Mouse (Mus musculus) urinary bladder, postnatal 36 days (tissue): ENCODE data around the gene Prodh2.

Source experiments
- DNase-seq, 2 experiments: peaks; one replicate each; pipeline ENCODE4 v3.0.0; 2022; ENCODE audit warnings: low spot score in 2 of 2, mixed read lengths in 1 of 2

Gene Prodh2

GRCm38 (mm10) chr7:30549880-30550279 lies 56.5 kb downstream of the Prodh2 start:
- no peak for DNase-seq

- no peak for DNase-seq
These were observed 57.2 kb downstream of the Prodh2 start for GRCm38 (mm10) chr7:30550603-30551002.

DNA sequence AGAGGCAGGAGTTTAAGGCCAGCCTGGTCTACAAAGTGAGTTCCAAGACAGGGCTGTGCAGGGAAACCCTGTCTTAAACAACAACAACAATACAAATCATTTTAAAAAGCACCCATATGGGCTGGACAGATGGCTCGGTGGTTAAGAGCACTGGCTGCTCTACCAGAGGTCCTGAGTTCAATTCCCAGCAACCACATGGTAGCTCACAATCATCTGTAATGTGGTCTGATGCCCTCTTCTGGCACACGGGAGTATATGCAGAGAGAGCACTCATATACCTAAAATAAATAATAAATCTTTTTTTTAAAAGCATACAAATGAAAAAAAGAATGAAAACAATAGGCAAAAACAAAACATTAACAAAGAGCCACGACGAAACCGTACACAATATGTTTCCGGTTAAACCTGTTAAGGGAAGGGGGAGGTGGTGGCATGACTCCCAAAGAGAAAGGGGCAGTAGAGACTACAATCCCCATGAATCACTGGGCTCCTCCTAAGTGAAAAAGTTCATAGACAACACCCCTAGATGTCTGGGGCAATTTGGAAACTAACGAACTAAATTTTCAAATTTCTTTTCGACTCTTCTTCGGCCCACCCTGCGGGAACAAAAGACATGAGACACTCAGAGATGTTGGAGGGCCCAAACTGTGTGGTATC lies 58.2 kb downstream of the Prodh2 start:
- no peak for DNase-seq

DNA sequence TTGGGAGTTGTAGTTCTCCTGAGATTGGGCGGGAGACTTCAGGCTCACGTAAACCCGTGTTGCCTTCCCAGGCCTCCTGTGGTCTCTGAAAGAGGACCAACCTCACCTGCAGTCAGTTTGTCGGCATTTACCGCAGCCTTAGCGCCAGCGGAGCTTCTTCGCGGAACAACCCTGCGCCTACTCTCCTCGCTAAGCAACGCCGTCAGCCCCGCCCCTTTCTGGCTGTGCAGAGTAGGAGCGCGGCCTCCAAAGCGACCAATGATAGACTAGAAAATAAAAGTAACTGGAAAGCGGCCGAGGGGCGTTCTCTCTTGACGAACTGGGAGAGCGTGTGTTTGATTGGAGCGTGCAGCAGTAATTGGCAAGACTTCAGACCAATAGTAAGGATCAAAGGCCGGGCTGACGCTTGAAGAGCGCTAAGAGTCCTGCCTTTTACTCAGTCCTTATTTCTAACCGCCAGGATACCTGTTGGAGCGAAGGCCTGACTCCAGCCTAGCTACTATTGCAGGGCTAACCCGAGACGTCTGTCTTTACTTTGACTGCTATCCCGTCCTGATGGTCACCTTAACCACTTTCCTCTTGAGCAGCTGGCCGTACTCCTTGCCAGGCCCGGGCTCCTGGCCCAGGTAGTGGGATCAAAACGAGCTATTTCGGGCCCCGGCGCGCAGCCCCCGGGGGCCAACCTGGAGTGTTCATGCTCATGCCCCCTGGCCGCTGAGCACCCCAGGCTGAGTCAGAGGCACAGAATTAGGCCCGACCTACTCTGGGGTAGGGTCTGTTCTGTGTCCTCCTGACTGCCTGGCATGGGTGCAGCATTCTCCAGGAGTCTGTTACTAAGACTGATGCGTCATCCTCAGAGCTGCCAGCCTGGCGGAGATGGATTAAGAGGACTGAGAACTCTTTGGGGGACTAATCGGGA lies 58.9 kb downstream of the Prodh2 start, which contains the start of the genes Hspb6 and Proser3:
TSS of gene Hspb6 (plus strand) at position 77 of the 919 bp plus-strand sequence.
TSS of gene Proser3 (minus strand) at position 198 of the 919 bp plus-strand sequence.
- DNase-seq = peak; percentile 95

- peak; percentile 15 to 24 for DNase-seq
These were observed 59.7 kb downstream of the Prodh2 start for GRCm38 (mm10) chr7:30553021-30553589.

GRCm38 (mm10) chr7:30553810-30554584 lies 60.6 kb downstream of the Prodh2 start:
- no peak for DNase-seq

DNA sequence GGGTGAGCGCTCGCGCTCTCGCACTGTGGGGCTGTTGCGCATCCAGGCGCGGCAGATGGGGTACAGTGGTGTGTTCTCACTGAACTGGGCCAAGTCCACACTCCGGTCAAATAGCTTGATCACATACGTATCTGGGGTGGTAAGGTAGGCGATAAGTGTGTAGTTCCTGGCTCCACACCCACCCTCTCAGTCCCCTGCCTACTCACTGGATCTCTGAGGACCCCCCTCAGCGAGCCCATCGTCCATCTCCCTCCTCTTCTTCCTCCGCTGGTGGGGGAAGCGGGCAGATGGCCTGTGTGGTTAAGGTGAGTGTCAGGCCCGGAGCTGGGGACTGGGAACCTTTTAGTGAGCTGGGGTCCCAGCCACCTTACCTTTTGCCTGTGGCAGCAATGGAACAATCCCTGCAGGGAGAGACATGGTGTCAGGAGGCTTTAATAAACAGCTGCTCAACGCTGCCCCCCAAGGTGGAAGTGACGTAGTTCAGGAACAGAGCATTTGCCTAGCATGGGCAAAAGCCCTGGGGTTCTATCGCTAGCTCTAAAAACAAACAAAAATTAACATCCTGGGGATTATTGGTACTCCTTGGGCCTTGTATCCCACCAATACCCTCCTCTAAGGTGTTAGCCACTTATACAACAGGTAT lies 63.6 kb downstream of the Prodh2 start:
- no peak for DNase-seq

- DNase-seq = no peak
These were observed 64.6 kb downstream of the Prodh2 start for GRCm38 (mm10) chr7:30557901-30558514.

DNA sequence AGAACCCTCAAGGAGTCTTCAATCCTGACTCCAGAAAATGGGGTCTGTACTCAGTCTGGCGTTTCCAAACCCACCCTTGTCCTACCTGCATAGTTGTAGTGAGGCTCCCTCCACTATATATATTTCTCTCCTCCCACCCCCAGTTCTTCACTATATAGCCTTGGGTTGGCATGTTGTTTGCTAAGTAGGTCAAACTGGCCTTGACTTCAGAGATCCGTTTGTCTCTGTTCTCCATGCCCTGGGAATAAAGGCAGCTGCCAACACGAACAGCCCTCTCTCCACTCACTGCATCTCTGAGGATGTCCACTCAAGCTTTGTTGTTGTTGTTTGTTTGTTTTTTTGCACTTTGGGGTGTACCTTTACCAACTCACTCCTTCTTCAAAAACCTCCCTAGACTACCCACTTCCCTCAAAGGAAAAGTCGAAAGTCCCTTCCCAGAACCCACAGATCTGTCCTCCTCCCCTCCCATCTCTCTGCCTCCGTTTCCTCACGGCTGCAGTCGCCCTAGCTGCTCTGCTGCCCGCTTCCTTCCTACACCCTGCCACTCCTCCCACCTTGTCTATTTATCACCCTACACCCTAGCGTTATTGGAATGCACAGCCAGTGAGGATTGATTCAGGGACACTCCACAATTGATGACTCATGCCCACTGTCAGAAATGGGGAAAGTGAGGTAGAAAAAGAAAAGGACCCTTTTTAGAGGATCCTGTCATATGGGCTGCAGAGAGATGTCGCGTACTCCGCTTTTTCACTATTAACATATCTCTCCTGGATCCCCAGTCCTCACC lies 65.4 kb downstream of the Prodh2 start:
- DNase-seq = no peak

DNA sequence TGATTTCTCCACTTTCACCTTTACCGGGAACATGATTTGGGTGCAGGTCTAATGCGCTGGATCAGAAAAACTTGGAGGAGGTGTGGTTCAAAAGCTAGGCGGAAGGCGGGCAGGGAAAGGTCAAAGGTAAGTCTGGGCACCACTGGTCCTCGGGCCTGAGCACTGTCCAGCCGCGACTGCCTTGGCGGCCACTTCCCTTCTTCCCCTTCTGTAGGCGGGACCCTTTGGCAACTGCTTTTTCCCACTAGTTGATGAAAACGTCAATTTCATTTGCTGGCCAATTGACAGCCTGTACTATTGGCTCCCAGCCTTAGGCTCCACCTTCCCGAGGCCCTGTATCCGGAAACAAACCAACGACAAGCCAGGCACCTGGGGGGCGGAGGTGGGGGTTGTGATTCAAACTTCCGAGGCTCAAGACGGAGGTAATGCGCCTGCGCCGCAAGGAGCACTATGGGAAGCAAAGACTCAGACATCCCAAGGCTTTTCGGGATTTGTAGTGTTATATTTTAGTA lies 66.1 kb downstream of the Prodh2 start, which contains the start of gene Lin37:
TSS of gene Lin37 (minus strand) at position 396 of the 512 bp plus-strand sequence.
- DNase-seq = peak; percentile 92 to 97

- DNase-seq = no peak
These were observed 66.9 kb downstream of the Prodh2 start for GRCm38 (mm10) chr7:30560296-30560695.

DNA sequence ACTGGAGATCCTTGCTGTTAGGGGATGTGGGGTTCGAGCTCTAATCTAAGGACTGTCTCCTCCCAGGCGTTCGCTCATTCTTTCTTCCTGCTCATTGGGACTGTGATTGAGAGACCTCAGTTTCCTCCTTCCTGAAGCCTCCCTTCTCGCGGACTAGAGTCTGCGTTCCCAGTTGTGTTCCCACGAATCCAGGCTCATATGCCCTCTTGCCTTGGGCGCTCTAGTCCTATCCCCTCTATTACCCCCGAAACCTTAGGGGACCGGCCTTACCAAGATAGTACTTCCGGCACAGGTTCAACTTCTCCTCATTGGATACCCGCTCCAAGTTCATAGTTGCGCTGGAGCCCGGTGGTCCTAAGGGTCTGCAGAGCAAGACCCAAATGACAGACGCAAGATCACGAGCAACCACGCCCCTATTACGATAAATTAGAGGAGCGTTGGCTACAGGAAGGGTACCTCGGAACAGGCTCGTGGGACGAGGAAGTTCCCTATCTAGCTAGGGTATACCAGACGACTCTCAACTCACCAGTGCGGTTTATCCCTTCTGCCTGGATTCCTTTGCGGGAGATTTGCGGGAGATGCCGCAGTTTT lies 69.2 kb downstream of the Prodh2 start:
- peak in 1 of 2 experiments; percentile 42 for DNase-seq
